Mouse (Mus musculus): ENCODE data around the gene Ubac2.

The Ubac2 gene

GRCm38 (mm10) chr14:121927451-121927850, 49.0 kb downstream of the Ubac2 start:
- no peak for DNase-seq

GRCm38 (mm10) chr14:121928375-121929137, 50.1 kb downstream of the Ubac2 start:
- DNase-seq: peak; percentile 56

- DNase-seq: no peak
Measured at GRCm38 (mm10) chr14:121929243-121929951, 51.0 kb downstream of the Ubac2 start.

GRCm38 (mm10) chr14:121930731-121931383, 52.4 kb downstream of the Ubac2 start:
- no peak for DNase-seq

GRCm38 (mm10) chr14:121931594-121931993, 53.2 kb downstream of the Ubac2 start:
- no peak for DNase-seq

GRCm38 (mm10) chr14:121932180-121932579, 53.8 kb downstream of the Ubac2 start:
- no peak for DNase-seq

GRCm38 (mm10) chr14:121933906-121934596, 55.6 kb downstream of the Ubac2 start:
- no peak for DNase-seq

GRCm38 (mm10) chr14:121934597-121934946, 56.2 kb downstream of the Ubac2 start:
- DNase-seq: no peak

GRCm38 (mm10) chr14:121936356-121936755, 57.9 kb downstream of the Ubac2 start:
- DNase-seq: no peak

- no peak for DNase-seq
Measured at GRCm38 (mm10) chr14:121936856-121937255, 58.4 kb downstream of the Ubac2 start.

- DNase-seq: no peak
Measured at GRCm38 (mm10) chr14:121937601-121938255, 59.3 kb downstream of the Ubac2 start.

- no peak for DNase-seq
Measured at GRCm38 (mm10) chr14:121938256-121939191, 60.1 kb downstream of the Ubac2 start.

- no peak for DNase-seq
Measured at GRCm38 (mm10) chr14:121939582-121939981, 61.2 kb downstream of the Ubac2 start.

- no peak for DNase-seq
Measured at GRCm38 (mm10) chr14:121946131-121946530, 67.7 kb downstream of the Ubac2 start.

GRCm38 (mm10) chr14:121946728-121947127, 68.3 kb downstream of the Ubac2 start:
- no peak for DNase-seq

- DNase-seq: no peak
Measured at GRCm38 (mm10) chr14:121947201-121947760, 68.9 kb downstream of the Ubac2 start.

- DNase-seq: no peak
Measured at GRCm38 (mm10) chr14:121947966-121948365, 69.5 kb downstream of the Ubac2 start.

GRCm38 (mm10) chr14:121949436-121949835, 71.0 kb downstream of the Ubac2 start:
- DNase-seq: no peak

- no peak for DNase-seq
Measured at GRCm38 (mm10) chr14:121949897-121950296, 71.5 kb downstream of the Ubac2 start.

GRCm38 (mm10) chr14:121951399-121952045, 73.1 kb downstream of the Ubac2 start:
- no peak for DNase-seq

GRCm38 (mm10) chr14:121952046-121952400, 73.6 kb downstream of the Ubac2 start:
- no peak for DNase-seq
